Mouse (Mus musculus) liver, embryonic 14.5 days (tissue): Measurements from ENCODE around the gene Crim1.

Experiments used
- CTCF ChIP-seq: IDR thresholded peaks from 2 replicates; pipeline ENCODE4 v1.5.1; 2016; ENCODE audit warnings: antibody characterized with exemption, low read depth, control low read depth
- EP300 ChIP-seq: IDR thresholded peaks from 2 replicates; pipeline ENCODE4 v1.6.1; 2016; ENCODE audit warnings: antibody characterized with exemption, low read depth

GRCm38 (mm10) chr17:78373174-78373573, 173.1 kb downstream of the Crim1 start:
- no peak for TF ChIP-seq CTCF
- TF ChIP-seq EP300, result no peak
